Mouse (Mus musculus) cortical plate, adult 2 months (tissue): Measurements from ENCODE around the gene Pdcd7.

Experiments used
- CTCF ChIP-seq: fragments of 200-500 bp; IDR thresholded peaks from 2 replicates; pipeline ENCODE4 v1.5.1; 2011; ENCODE audit warnings: mild to moderate bottlenecking, control low read depth, low read length; ENCODE audit not compliant: insufficient read depth; ENCODE audit errors: extremely low read depth
- POLR2A ChIP-seq: fragments of 200-500 bp; IDR thresholded peaks from 2 replicates; pipeline ENCODE4 v1.6.1; 2011; ENCODE audit warnings: mild to moderate bottlenecking, low read length, control low read depth; ENCODE audit not compliant: insufficient read depth; ENCODE audit errors: extremely low read depth

GRCm38 (mm10) chr9:65339146-65339545 is 6.8 kb upstream of the Pdcd7 start:
- TF ChIP-seq POLR2A, result no peak
- TF ChIP-seq CTCF, result no peak
